Mouse (Mus musculus) midbrain, postnatal 0 days (tissue): ENCODE measurements around the gene Adarb2. TPM values are rescaled to one million over a fixed set of nuclear protein-coding genes. Genes with fewer than 3 reads are reported as not detected.

ENCODE experiments used
- ATAC-seq: fragments of 200-750 bp; cut with Nextera tagmentation; 2 replicates; pipeline ENCODE4 v1.8.0; 2017; ENCODE audit warnings: moderate number of reproducible peaks, mild to moderate bottlenecking, moderate TSS enrichment, moderate library complexity; ENCODE audit not compliant: low FRiP score
- DNase-seq: peaks from one replicate; pipeline ENCODE4 v3.0.0-alpha.2; 2015; ENCODE audit warnings: low spot score
- H3K27ac ChIP-seq: fragments of 300-500 bp; sonication (generic); 2 replicates; pipeline ENCODE4 v1.5.1; 2014; ENCODE audit warnings: low read depth, mild to moderate bottlenecking, low read length, mixed read lengths
- H3K27me3 ChIP-seq: fragments of 300-500 bp; sonication (generic); 2 replicates; pipeline ENCODE4 v1.6.1; 2014; ENCODE audit warnings: low read length, control low read depth, mixed read lengths; ENCODE audit not compliant: insufficient read depth
- H3K36me3 ChIP-seq: fragments of 300-500 bp; sonication (generic); 2 replicates; pipeline ENCODE4 v1.6.1; 2014; ENCODE audit warnings: low read length, control low read depth, mixed read lengths; ENCODE audit not compliant: insufficient read depth
- H3K4me1 ChIP-seq: fragments of 300-500 bp; sonication (generic); 2 replicates; pipeline ENCODE4 v1.6.1; 2014; ENCODE audit warnings: mild to moderate bottlenecking, control low read depth, antibody characterized with exemption, low read length, mixed read lengths; ENCODE audit not compliant: insufficient read depth
- H3K4me2 ChIP-seq: fragments of 300-500 bp; sonication (generic); 2 replicates; pipeline ENCODE4 v1.6.1; 2014; ENCODE audit warnings: low read depth, mild to moderate bottlenecking, low read length, mixed read lengths; ENCODE audit not compliant: poor library complexity, severe bottlenecking
- H3K4me3 ChIP-seq: fragments of 300-500 bp; sonication (generic); 2 replicates; pipeline ENCODE4 v1.5.1; 2014; ENCODE audit warnings: low read depth, mild to moderate bottlenecking, low read length, moderate library complexity
- H3K9ac ChIP-seq: fragments of 300-500 bp; sonication (generic); replicated peaks from 2 replicates; pipeline ENCODE4 v1.6.1; 2014; ENCODE audit warnings: mild to moderate bottlenecking, low read length, moderate library complexity, mixed read lengths; ENCODE audit not compliant: poor library complexity, severe bottlenecking
- H3K9me3 ChIP-seq: fragments of 300-500 bp; sonication (generic); 2 replicates; pipeline ENCODE4 v1.6.1; 2016; ENCODE audit warnings: low read length, control low read depth
- CTCF ChIP-seq: IDR thresholded peaks from 2 replicates; pipeline ENCODE4 v1.5.1; 2016; ENCODE audit warnings: antibody characterized with exemption, mild to moderate bottlenecking
- WGBS: fragments of 180-500 bp; shearing (Covaris S2); extraction: QIAGEN DNeasy Blood & Tissue Kit; methylation state at CpG from one replicate; pipeline ENCODE4 v1.1.7; 2014; 5-methylcytosine and 5-hydroxymethylcytosine counted together
- polyA plus RNA-seq: library from polyadenylated mRNA; unstranded; fragments of >200 nt; fragmentation: Nextera tagmentation; extraction: Ambion mirVana; gene quantifications from 2 replicates; pipeline ENCODE4 v1.2.1, GENCODE M21; 2015
- total RNA-seq: library from RNA; depleted of rRNA; stranded (reverse); fragments of >200 nt; gene quantifications from 2 replicates; pipeline ENCODE4 v1.2.3, GENCODE M21; 2014

Gene Adarb2
- total and polyA plus RNA-seq, 2 experiments from 2014 or later = 16.9 to 36.3 TPM

DNA sequence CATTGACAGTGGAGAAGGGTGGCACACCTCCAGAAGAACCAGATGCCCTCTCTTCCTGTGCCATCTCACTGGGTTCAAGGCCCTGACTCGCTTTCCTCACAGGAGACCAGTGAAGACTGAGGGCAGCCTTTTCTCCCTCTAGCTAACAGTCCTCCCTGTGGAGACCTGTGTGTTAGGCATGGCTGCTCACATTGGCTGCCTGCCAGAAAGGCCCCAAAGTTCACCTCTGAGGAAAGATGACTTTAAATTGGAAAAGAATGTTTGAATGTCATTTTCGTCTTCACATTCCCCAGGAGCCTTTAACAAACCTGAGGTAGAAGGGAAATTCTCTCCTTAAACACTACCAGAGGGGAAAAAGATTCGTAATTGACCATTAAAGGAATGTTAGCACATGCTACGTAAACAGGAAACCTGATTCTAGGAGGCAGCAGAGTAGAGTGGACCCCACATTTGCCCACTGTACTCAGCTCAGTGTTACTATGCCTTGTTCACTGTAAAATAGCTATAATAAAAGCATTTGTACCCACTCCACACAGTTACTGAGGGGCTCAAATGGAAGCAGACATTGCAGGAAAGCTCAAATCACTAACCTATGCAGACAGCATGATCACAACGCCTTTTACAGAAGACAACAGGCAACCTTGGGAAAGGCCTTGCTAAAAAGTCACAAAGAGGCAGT, 285.2 kb downstream of the Adarb2 start:
- H3K4me2 ChIP-seq = no peak overlapping the region
- DNase-seq = peak; percentile 32
- no peak for ATAC-seq
- H3K27me3 ChIP-seq = no peaks in the 10 kb centered on the region
- no peaks in the 10 kb centered on the region for H3K9me3 ChIP-seq
- H3K27ac ChIP-seq = no peak overlapping the region
- no peak overlapping the region for H3K9ac ChIP-seq
- H3K36me3 ChIP-seq = no peaks in the 10 kb centered on the region
- WGBS = 71% methylated on average over 5 of the region's 5 CpGs
- no peaks in the 10 kb centered on the region for H3K4me1 ChIP-seq
- no peak overlapping the region for H3K4me3 ChIP-seq
- TF ChIP-seq CTCF = no peak

DNA sequence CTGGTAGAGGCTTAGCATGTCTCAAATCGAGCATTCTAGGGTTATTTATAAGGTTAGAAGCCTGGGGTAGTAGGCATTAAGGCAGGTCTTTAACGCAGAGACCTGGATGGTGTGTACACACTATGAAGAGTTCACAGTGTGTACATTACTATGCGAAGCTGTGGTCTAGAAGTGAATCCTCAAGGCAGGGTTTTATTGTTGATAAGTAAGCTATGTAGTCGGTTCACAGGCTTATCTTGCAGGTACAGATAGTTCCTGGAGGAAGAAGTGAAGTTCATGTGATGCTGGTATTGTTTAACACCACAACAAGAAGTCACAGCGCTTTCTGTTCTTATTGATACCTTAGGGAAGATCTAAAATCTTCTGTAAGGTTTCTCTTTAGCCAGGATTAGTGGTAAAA, 290.7 kb downstream of the Adarb2 start:
- WGBS = 75% methylated on average over 5 of the region's 5 CpGs
- no peak for ATAC-seq

DNA sequence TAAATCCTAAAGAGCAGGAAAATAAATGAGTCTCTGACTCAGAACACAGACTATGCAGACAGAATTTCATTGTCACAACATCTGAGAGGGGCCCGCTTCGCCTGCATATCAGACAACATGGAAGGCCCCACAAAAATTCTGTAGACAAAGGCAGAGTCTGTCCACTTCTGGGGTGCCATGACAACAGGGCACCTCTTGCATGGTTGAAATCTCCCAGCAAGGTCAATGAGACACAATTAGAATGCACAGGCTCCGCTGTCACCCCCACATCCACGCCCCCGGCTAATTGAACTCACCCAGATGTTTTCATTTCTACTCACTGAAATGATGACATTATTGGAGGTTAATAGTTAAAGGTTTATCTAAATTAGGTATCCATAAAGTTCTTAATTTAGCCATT, 296.9 kb downstream of the Adarb2 start:
- Histone ChIP-seq H3K27ac (no peak overlapping the region), H3K36me3 (no peaks in the 10 kb centered on the region), H3K4me3 (no peak overlapping the region), H3K27me3 (no peaks in the 10 kb centered on the region), H3K9ac (no peak overlapping the region), H3K4me1 (no peaks in the 10 kb centered on the region), H3K4me2 (no peak overlapping the region), H3K9me3 (no peaks in the 10 kb centered on the region)
- TF ChIP-seq CTCF = no peak
- 65% methylated on average over 5 of the region's 5 CpGs for WGBS
- DNase-seq = no peak
- ATAC-seq = no peak

More for the DNA sequence above, 290.7 kb downstream of the Adarb2 start:
- no peak for TF ChIP-seq CTCF
- H3K9me3 ChIP-seq = no peaks in the 10 kb centered on the region
- H3K27me3 ChIP-seq = no peaks in the 10 kb centered on the region
- H3K4me1 ChIP-seq = no peaks in the 10 kb centered on the region
- no peaks in the 10 kb centered on the region for H3K36me3 ChIP-seq
- no peak overlapping the region for H3K4me2 ChIP-seq
- no peak overlapping the region for H3K27ac ChIP-seq
- no peak overlapping the region for H3K9ac ChIP-seq
- no peak overlapping the region for H3K4me3 ChIP-seq
- no peak for DNase-seq

DNA sequence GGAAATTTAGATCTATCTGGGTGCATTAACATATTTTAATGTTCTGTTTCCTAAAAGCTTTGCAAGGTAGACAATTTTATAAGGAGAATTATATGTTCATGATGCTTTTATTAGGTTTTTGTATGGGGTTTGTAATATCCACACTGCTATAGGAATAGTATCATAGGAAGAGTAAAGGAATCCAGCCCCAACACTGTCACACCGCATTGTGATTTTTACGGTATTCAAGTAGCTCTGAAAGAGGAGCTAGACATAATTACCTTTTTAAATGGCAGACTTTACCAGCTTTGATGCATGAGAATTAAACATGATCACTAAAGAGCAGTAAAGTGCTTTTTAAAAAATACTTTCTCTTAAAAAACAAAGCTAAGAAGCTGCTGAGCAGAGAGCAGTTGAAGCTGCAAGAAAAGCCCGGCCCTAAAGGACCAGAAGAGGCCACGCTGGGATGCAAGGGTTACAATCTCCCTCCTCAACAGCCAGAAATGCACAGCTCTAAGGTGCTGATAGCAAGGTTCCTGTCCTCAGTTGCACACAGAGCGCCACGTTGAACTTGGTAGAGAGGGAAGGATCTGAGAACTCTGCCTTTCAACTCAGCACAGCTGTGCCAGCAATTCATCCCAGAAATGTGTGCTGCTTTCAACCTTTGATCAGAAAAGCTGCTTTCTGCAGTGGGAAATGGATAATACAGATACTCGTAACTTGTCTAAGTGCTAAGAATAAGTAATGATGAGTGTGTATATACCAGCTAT, 308.6 kb downstream of the Adarb2 start:
- H3K36me3 ChIP-seq = no peaks in the 10 kb centered on the region
- H3K27ac ChIP-seq = no peak overlapping the region
- ATAC-seq (0 out of 2 replicates have a peak, but pooled peaks have one; percentile 16), DNase-seq (no peak)
- H3K9me3 ChIP-seq = no peaks in the 10 kb centered on the region
- no peaks in the 10 kb centered on the region for H3K4me1 ChIP-seq
- no peak for TF ChIP-seq CTCF
- no peak overlapping the region for H3K4me3 ChIP-seq
- WGBS = 50% methylated on average over 7 of the region's 7 CpGs
- H3K4me2 ChIP-seq = no peak overlapping the region
- H3K27me3 ChIP-seq = no peaks in the 10 kb centered on the region
- H3K9ac ChIP-seq = no peak overlapping the region

DNA sequence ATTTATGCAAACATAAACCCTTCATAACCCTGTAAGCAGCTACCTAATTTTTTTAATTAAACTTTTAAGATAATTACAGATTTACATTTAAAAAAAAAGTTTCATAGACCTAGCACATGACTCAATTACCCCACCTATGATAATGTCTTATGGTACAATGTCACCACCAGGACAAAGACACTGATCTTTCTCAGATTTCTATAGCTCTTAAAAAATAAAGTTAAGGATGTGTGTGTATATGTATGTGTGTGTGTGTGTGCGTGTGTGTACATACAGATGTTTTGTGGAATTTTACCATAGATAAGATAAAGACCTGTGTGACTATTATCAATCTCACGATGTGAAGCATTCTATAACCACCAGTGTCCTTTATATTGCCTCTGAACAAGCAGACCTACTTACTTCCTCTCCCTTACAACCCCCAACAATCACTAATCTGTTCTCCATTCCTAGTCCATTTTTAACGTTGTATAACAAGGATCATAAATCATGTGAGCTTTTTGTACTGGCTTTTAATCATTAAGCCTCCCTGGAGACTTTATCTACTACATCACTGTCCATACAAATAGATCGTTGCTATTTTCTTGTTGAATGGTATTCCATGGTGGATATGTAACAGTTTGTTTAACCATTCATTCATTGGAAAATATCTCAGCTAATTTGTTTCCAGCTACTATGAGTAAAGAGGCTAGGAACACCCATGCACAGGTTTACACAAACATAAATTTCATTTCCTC, 313.5 kb downstream of the Adarb2 start:
- no peak overlapping the region for H3K4me3 ChIP-seq
- no peaks in the 10 kb centered on the region for H3K27me3 ChIP-seq
- H3K4me2 ChIP-seq = no peak overlapping the region
- 83% methylated on average over 4 of the region's 4 CpGs for WGBS
- no peak for DNase-seq
- no peak for ATAC-seq
- H3K9ac ChIP-seq = no peak overlapping the region
- no peaks in the 10 kb centered on the region for H3K9me3 ChIP-seq
- no peaks in the 10 kb centered on the region for H3K4me1 ChIP-seq
- no peak overlapping the region for H3K27ac ChIP-seq
- TF ChIP-seq CTCF = no peak
- no peaks in the 10 kb centered on the region for H3K36me3 ChIP-seq

DNA sequence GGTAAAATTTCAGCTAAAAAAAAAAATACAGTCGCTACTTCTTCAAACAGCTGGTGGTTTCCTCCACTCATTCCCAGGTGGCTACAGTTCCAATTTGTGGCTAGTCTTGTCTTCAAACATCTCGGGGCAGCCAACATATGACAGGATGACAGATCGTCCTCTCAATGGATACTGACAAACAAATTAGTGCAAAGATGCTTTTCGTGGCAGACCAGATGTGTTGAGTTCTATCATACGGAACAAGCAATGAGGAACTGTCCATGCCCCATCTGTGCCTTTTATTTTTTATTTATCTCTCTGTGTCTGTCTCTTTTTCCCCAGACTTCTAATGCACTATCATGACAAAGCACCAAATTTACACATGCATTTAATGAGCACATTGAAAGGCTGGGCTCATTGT, 316.5 kb downstream of the Adarb2 start:
- no peak overlapping the region for H3K27ac ChIP-seq
- H3K36me3 ChIP-seq = no peaks in the 10 kb centered on the region
- H3K9me3 ChIP-seq = no peaks in the 10 kb centered on the region
- H3K4me1 ChIP-seq = no peaks in the 10 kb centered on the region
- no peak overlapping the region for H3K4me2 ChIP-seq
- H3K9ac ChIP-seq = no peak overlapping the region
- no peak for TF ChIP-seq CTCF
- 68% methylated on average over 5 of the region's 5 CpGs for WGBS
- no peaks in the 10 kb centered on the region for H3K27me3 ChIP-seq
- DNase-seq = peak; percentile 31
- H3K4me3 ChIP-seq = no peak overlapping the region
- no peak for ATAC-seq
